Mouse (Mus musculus): ENCODE data around the gene Tiparp.

Gene Tiparp

GRCm38 (mm10) chr3:65529471-65530215 lies 1.4 kb downstream of the Tiparp start:
- peak; percentile 56 for DNase-seq (ENCODE audit: low read depth, low spot score)

DNA sequence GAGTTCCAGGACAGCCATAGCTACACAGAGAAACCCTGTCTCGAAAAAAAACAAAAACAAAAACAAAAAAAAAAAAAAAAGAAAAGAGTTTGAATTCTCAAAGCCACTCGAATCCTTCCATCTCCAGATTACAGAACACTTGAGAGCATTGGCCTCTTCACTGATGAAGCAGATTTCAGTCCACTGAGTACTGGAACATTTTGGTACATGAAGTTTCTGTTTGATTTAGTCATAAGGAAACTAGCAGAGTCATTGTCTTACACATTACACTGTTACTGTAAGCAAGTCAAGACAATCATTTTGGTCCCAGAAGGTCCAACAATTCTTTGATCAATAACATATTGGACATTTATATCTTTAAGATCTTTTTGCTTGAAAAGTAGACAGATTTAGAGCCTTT lies 4.8 kb downstream of the Tiparp start:
- DNase-seq (ENCODE audit: low read depth, low spot score), result peak; percentile 18

DNA sequence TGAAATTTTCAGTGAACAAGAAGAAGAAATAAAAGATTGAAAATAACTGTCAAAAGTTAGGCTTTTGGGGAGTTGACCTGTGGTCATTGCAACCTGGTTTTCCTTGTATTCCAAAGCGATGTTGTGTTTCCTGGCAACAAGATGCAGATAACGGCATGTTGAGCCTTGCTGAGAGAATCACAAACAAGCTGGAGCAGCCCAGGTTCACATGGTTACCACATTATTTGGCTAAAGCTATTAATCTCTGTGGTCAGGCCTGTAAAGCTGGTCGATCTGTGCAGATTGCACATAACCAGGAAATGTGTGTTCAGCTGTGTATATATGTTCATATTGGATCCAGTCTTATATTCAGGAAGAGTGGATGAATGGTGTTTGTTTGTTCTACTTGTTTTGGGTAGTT lies 5.4 kb downstream of the Tiparp start:
- no peak for DNase-seq (ENCODE audit: low read depth, low spot score)

DNA sequence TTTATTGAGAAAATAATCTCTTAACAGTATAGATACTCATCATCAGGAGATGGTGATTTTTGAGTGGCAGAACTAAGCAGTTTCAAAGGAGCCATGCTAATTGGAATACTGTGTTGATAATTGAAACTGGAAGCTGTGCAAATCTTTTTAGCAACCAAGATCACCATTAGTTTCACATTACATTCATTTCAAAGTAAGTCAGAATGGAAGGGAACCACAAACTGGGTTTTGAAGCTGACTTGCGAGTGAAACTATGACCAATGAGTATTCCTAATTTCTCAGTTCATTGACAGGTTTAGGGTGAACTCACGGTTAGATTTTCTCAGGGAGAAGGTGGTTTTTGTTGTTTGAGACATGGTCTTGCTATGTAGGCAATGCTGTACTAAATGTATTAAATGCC lies 6.3 kb downstream of the Tiparp start:
- no peak for DNase-seq (ENCODE audit: low read depth, low spot score)

DNA sequence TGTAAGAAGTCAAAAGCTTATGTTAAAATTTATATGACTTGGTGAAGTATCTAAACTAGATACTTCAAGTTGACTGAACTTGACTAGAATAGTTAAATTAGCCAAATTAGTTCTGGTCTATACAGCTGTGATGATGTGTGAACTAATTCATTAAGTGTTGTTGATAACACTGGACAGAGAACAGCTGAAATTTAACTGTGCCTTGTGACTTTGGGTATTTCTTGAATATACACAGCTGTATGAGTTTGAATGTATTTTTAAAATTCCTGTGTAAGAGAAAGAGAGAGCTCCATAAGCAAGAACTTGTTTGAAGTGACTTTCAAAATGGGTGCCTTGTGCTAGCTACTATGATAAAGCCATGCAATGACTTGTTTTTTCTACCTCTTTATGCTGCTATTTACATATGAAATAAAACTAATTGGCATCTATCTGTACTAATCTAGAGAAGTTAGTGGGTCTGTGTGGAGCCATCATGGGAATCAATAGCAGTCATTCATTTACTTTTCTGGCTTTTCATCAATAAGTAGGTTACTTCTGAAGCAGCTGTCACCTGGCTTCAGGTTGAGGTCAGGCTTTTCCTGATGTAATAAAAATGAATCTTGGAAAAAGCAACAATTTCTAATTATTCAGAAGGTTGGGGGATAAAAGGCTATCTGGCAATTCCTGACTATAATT lies 7.0 kb downstream of the Tiparp start:
- no peak for DNase-seq (ENCODE audit: low read depth, low spot score)

DNA sequence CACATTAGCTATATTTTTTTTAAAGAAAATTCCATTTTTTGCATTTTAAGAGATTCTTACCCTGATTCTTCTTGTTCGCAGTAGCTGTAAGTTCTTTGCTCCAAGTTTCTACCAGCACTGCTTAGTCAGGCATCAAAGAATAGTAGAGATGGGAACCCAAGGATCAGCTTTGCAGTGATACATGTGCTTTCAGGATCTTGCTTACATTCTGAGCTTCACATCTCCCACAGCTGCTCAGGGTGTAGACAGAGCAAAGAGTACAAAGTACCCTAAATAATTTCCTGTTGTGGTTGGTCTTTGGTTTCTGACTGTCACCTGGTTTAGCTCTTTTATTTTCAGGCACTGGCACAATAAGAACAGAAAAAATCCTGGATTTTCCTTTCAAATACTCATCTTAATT lies 9.1 kb downstream of the Tiparp start:
- DNase-seq (ENCODE audit: low read depth, low spot score), result no peak

DNA sequence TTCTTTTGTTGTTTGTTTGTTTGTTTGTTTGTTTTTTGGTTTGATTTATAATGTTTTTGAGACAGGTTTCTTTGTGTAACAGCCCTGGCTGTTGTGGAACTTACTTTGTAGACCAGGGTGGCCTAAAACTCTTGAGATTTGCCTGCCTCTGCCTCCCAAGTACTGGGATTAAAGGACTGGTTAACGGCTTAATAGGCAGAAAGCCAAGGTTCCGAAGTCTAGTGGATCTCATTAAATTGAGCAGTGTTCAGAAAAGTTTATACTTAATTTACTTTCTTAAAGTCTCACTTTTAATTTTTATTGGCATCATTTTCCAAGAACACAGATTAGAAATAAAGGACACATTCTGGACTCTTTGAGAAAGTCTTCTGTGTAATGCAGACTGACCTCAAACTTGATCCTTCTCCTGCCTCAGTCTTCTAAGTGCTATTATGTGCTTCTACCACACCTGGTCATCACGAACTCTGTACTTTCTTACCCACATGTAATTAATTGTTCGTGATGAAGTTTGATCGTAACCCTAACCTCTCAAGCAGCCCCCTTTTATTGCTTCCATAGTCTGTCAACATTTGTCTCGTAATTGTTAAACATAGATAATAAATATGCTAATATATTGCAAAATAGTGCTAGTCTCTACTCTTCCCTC lies 12.8 kb downstream of the Tiparp start:
- no peak for DNase-seq (ENCODE audit: low read depth, low spot score)

- DNase-seq (ENCODE audit: low read depth, low spot score), result no peak
Observed at GRCm38 (mm10) chr3:65541552-65541935, 13.3 kb downstream of the Tiparp start.

DNA sequence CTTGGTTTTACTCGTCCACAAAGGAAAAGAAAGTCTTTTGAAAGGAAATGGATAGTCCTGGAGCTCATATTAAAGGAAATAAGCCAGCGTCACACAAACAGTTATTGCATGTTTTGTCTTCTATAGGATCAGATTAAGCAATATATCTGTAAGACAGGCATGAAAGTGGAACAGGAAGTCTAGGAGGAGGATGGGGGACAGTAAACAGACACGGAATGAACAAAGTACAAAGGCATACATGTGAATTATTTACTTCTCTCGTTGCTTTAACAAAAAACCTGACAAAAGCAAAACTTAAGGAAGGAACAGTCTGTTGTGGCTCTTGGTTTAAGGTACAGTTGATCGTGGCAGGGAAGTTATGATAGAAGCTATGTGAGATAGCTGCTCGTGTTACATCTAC lies 21.6 kb downstream of the Tiparp start:
- no peak for DNase-seq (ENCODE audit: low read depth, low spot score)

DNA sequence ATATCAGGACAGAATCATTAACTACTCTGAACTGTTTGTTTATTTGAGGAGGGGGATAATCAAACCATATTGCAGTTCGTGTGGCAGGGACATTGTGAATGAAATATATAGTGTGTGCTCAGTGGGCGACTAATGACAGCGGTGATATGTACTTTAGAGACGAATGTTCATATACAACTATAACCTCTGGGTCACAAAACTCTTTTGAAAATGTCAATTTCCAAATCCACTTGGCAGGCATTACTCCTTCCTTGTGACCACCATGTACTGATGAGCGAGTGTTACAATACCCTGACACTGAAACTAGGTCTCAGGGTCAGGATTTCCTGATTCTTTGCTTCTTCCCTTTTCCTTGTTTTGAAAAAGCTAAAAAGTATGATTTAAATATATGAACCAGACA lies 22.9 kb downstream of the Tiparp start:
- DNase-seq (ENCODE audit: low read depth, low spot score), result no peak

- DNase-seq (ENCODE audit: low read depth, low spot score), result no peak
Observed at GRCm38 (mm10) chr3:65554633-65555032, 26.4 kb downstream of the Tiparp start.

- no peak for DNase-seq (ENCODE audit: low read depth, low spot score)
Observed at GRCm38 (mm10) chr3:65558679-65559078, 30.5 kb downstream of the Tiparp start.

DNA sequence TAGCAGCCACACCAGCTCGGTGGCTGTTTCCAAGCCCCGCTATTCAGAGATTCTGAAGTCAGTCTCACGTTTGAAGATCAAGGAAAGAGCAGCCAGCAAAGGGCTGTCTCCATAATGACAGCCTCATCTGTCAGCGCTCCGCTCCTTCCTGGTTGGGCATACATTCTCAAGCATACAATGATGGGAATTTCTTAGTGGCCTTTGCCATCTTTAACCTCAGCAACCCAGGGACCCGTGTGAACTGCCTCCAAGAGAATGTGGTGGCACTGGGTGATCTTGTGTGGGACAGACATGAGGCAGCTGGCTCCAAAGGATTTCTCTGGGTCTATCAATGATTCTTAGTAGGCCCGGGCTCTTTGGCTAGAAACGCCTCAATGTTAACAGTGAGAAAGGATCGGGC lies 34.0 kb downstream of the Tiparp start:
- DNase-seq (ENCODE audit: low read depth, low spot score), result no peak

DNA sequence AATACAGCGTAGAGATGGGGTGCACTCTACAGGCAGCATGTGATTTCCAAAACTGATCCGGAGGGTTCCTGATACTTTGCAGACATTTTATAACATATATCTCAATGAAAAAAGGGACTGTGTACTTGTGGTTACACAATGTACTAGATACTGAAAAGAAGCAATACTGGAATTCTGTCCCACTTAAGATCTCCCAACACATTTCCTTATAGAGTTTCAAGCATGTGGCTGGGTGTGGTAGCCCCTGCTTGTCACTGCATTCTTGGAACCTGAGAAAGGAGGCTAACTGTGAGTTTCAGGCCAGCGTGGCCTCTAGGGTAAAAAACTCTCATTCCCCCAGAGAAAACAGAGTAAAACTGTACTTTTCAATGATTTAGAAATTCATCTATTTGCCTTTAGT lies 34.5 kb downstream of the Tiparp start:
- DNase-seq (ENCODE audit: low read depth, low spot score), result no peak

DNA sequence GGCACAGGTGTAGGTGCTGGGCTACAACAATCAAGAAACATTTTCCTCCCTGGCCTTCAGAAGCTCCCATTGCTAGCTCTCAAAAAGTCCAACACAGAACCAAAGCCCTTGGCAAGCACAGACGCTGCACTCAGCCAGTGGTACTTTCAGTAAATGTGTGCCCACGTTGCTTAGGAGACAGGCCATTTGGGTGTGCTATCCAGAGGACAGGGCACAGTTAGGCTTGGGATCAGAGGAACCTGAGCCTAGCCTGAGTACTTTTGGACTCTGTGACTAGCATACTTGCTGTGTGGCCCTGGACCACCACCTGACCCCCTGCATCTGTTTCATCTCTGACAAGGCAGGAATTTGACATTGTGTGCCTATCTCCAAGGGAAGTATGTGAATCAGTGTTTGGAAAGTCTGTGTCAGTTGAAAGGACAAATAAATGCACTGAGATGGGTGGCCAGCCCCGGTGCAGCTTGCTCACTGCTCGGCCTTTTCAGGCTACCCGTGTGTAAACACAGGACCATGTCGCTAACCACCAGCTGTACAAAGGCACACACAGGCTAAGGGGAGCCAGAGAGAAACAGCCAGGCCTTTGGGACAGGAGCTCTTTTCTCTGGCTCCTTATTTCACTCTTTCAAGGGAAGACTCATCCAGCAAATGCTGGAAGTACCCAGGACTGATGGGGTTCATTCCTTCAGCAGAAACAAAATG lies 35.9 kb downstream of the Tiparp start:
- DNase-seq (ENCODE audit: low read depth, low spot score), result no peak

DNA sequence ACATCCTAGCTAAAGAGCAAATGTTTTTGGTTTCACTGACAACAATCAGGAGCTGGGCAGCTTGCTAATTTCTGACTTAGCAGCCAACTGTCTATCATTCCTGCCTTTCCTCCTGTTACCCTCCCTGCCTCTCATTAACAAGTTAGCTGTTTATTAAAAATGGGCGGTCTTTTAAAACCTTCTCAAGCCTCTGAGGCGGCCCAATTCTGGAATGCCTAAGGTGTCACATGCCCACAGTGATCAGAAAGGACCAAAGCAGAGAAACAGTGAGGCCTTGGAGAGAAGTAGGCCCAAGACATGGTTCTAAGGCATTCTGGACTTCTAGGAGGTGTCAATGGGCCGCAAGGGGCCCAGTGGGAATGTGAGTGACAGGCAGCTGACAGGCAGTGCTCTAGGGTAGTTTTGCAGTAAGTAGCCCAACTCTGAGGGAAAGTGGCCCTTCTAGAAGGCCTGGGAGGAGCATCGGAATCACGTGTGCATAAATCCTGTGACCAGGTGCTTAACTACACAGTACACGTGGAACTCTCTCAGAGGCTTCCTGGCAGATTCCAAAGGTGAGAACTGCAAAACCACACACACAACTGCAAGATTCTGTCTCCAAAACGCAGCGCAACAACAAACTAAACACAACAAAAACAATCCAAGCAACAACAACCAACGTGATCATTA lies 37.6 kb downstream of the Tiparp start:
- DNase-seq (ENCODE audit: low read depth, low spot score), result no peak

- DNase-seq (ENCODE audit: low read depth, low spot score), result no peak
Observed at GRCm38 (mm10) chr3:65569941-65570340, 41.7 kb downstream of the Tiparp start.

DNA sequence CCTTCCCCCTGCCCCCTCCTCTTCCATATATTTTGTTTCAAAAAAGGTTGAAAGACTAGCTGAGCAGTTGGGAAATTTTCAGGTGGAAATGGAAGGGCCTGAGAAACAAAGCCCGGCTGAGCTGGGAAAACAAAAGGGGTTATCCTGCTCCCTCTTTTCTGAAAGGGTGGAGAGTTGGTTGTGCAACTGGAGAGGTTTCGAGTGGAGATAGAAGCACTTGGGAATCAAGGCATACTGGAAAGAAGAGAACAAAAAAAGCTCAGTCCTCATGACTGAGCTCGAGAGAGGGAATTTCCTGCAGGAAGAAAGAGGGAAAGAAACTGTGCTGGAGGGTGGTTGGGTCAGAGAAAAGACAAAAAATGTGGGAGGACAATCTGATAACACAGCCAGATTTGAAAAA lies 45.3 kb downstream of the Tiparp start:
- no peak for DNase-seq (ENCODE audit: low read depth, low spot score)

DNA sequence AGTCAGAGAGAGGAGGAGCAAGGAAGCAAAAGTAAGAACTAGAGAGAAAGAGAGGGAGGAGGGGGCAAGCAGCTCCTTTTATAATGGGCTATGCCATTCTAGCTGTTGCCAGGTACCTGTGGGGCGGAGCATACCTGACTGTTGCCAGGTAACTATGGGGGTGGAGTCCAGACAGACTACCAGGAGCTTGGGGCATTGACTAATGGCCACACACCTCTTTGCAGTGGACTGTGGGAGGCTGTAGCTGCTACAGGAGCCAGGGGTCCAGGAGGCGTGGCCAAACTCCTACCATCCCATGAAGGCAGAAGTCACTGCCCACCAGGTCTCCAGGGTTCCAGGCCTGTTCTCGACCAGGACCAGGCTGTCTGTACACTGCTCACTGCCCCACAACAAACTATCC lies 49.4 kb downstream of the Tiparp start:
- no peak for DNase-seq (ENCODE audit: low read depth, low spot score)

DNA sequence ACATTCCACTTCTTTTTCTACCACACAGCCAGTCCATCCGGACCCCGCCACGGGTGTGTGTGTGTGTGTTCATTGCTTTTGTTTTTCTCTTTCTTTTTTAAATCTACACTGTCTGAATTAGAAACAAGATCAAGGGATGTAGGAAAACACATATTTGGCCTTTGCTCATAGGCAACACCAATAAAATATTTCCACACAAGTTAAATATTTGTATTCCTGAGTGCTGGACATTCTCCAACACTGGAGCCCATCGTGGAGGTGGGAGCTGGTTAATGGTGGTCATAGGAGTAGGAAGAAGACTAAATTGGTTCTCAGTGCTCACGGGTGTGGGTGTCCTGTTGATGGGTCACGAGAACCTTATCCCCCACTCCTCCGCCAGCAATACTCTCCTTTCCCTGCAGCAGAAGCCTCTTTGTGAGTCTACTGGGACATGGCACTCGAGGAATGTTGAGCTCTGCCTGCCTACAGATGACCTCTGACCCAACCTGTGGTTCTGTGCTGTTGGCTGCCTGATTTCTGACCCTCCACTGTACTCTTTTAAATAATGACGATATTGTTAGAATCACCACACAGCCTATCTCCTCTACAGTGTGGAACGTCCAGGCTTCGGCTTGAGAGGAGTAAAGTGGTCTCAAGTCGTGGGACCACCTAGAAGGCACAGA lies 51.2 kb downstream of the Tiparp start:
- no peak for DNase-seq (ENCODE audit: low read depth, low spot score)

DNA sequence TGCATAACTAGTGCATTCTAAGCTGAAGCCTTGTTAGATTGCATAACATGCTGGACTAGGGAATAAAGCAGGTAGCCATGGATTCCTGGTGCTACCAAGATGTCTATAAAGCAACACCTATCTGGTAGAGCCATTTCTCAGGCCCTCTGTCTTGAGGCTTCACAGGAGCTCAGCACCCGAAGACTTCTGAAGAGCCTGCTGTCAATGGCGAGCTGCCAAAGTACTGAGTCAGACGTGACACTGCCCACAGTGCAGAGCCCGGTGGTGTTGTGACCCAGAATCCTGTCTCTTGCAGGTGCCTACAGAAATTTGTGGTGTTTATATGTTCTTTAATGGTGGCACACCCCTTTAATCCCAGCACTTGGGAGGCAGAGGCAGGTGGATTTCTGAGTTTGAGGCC lies 53.4 kb downstream of the Tiparp start:
- no peak for DNase-seq (ENCODE audit: low read depth, low spot score)
